Mouse (Mus musculus): ENCODE results near the gene Tmem165. TPM values are rescaled to one million over a fixed set of nuclear protein-coding genes. Genes with fewer than 3 reads are reported as not detected.

Gene Tmem165
- polyA plus RNA-seq, 1 experiment = 63.9 TPM

DNA sequence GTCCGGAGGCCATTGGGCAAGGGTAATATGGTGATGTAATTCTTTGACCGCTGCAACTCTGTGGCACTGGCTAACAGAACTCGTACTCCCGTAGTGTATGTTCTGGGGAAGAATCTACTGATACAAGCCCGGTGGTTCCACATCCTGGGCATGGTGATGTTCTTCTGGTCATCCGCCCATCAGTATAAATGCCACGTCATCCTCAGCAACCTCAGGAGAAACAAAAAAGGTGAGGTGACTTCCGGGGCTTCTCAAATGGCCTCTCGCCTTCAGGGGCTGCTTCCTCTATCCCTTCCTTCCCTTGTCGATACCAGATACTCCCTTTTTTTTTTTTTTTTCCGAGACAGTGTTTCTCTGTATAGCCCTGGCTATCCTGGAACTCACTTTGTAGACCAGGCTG lies 30.2 kb upstream of the Tmem165 start:
- Histone ChIP-seq H3K27ac (ENCODE audit: control insufficient read depth, insufficient read depth, low read length) (no peak overlapping the region), H3K4me3 (ENCODE audit: control insufficient read depth, insufficient read depth, low read length) (no peak overlapping the region), H3K27me3 (ENCODE audit: control insufficient read depth, insufficient read depth, low read length) (no peaks in the 10 kb centered on the region), H3K36me3 (ENCODE audit: control insufficient read depth, insufficient read depth, low read length) (no peaks in the 10 kb centered on the region), H3K4me1 (replicated peaks; ENCODE audit: control insufficient read depth, insufficient read depth, low read length) (no peaks in the 10 kb centered on the region)
- TF ChIP-seq CTCF (IDR thresholded peaks at IDR 0.05; ENCODE audit: borderline replicate concordance, control insufficient read depth, extremely low read depth, insufficient read depth, low read length, poor library complexity) (no peak), POLR2A (IDR thresholded peaks at IDR 0.05; ENCODE audit: control insufficient read depth, extremely low read depth, insufficient read depth, low read length, poor library complexity) (no peak)
- DNase-seq = no peak
- 96% methylated on average over 11 of the region's 11 CpGs for WGBS

DNA sequence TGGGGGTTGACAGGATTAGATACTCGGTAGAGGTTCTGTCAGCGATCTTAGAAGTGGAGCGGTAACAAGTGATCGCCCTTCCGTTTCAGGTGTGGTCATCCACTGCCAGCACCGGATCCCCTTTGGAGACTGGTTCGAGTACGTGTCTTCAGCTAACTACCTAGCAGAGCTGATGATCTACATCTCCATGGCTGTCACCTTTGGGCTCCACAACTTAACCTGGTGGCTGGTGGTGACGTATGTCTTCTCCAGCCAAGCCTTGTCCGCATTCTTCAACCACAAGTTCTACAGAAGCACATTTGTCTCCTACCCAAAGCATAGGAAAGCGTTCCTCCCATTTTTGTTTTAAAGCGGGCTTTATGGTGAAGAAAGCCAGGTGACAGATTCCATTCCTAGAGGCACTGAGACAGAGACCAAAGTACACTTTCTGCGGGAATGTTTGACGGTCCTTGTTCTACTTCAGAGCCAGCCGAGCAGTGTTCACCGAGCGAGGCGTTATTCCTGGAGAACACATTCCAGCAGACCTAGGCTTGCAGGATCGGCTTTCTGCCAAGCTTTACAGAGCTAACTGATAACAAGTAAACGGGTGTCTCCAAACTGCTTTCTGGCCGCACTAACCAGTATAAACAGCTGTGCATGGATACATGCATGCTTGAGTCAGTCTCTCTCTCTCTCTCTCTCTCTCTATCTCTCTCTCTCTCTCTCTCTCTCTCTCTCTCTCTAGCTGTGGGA lies 29.1 kb upstream of the Tmem165 start:
- H3K27ac ChIP-seq (ENCODE audit: control insufficient read depth, insufficient read depth, low read length) = no peak overlapping the region
- DNase-seq = no peak
- TF ChIP-seq POLR2A (IDR thresholded peaks at IDR 0.05; ENCODE audit: control insufficient read depth, extremely low read depth, insufficient read depth, low read length, poor library complexity) = no peak
- TF ChIP-seq CTCF (IDR thresholded peaks at IDR 0.05; ENCODE audit: borderline replicate concordance, control insufficient read depth, extremely low read depth, insufficient read depth, low read length, poor library complexity) = no peak
- no peak overlapping the region for H3K4me3 ChIP-seq (ENCODE audit: control insufficient read depth, insufficient read depth, low read length)
- H3K27me3 ChIP-seq (ENCODE audit: control insufficient read depth, insufficient read depth, low read length) = no peaks in the 10 kb centered on the region
- no peaks in the 10 kb centered on the region for H3K36me3 ChIP-seq (ENCODE audit: control insufficient read depth, insufficient read depth, low read length)
- no peaks in the 10 kb centered on the region for H3K4me1 ChIP-seq (replicated peaks; ENCODE audit: control insufficient read depth, insufficient read depth, low read length)
- 98% methylated on average over 21 of the region's 21 CpGs for WGBS

DNA sequence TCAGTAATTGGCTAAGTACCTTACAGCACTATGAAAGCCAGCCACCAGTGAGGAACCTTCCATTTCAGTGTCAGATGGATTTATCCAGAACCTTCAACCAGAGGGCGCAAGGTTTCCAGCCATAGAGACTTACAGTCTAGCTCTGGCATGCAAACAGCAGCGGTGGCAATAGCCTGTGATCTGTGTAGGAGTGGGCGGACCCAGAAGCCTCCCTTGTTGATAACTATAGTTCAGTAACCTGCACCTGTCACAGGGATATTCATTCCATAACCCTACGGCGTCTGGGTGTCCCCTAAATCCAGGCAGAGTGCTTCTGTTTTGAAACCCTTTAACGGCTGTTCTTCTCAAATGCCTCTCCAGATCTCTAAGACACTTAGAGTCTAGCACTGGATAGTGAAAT lies 24.1 kb upstream of the Tmem165 start:
- no peak for TF ChIP-seq CTCF (IDR thresholded peaks at IDR 0.05; ENCODE audit: borderline replicate concordance, control insufficient read depth, extremely low read depth, insufficient read depth, low read length, poor library complexity)
- no peak for TF ChIP-seq POLR2A (IDR thresholded peaks at IDR 0.05; ENCODE audit: control insufficient read depth, extremely low read depth, insufficient read depth, low read length, poor library complexity)
- no peaks in the 10 kb centered on the region for H3K36me3 ChIP-seq (ENCODE audit: control insufficient read depth, insufficient read depth, low read length)
- 93% methylated on average over 6 of the region's 6 CpGs for WGBS
- H3K27ac ChIP-seq (ENCODE audit: control insufficient read depth, insufficient read depth, low read length) = no peak overlapping the region
- no peaks in the 10 kb centered on the region for H3K27me3 ChIP-seq (ENCODE audit: control insufficient read depth, insufficient read depth, low read length)
- DNase-seq = no peak
- no peak overlapping the region for H3K4me3 ChIP-seq (ENCODE audit: control insufficient read depth, insufficient read depth, low read length)
- no peaks in the 10 kb centered on the region for H3K4me1 ChIP-seq (replicated peaks; ENCODE audit: control insufficient read depth, insufficient read depth, low read length)

DNA sequence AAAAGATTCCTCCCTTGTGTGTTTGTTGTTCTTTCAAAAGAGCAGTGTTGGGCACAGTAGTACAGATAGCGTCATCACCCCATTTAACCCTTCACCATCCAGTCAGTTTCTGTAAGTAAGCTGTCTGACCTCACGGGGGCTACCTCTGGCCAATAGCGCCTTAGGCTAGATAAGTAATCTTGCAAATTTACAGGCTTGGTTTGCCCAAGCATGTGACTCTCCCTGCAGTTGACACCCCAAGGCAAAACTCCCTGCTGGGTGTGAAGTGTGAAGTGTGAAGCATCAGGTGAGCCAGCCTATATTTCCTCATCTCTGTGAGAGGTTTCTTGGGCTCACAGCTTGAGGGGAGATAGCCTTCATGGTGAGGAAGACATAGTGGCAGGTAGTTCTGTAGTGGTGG lies 23.6 kb upstream of the Tmem165 start:
- no peak for DNase-seq
- Histone ChIP-seq H3K4me1 (replicated peaks; ENCODE audit: control insufficient read depth, insufficient read depth, low read length) (no peaks in the 10 kb centered on the region), H3K27ac (ENCODE audit: control insufficient read depth, insufficient read depth, low read length) (no peak overlapping the region), H3K27me3 (ENCODE audit: control insufficient read depth, insufficient read depth, low read length) (no peaks in the 10 kb centered on the region), H3K36me3 (ENCODE audit: control insufficient read depth, insufficient read depth, low read length) (no peaks in the 10 kb centered on the region), H3K4me3 (ENCODE audit: control insufficient read depth, insufficient read depth, low read length) (no peak overlapping the region)
- no peak for TF ChIP-seq CTCF (IDR thresholded peaks at IDR 0.05; ENCODE audit: borderline replicate concordance, control insufficient read depth, extremely low read depth, insufficient read depth, low read length, poor library complexity)
- 93% methylated on average over 3 of the region's 3 CpGs for WGBS

DNA sequence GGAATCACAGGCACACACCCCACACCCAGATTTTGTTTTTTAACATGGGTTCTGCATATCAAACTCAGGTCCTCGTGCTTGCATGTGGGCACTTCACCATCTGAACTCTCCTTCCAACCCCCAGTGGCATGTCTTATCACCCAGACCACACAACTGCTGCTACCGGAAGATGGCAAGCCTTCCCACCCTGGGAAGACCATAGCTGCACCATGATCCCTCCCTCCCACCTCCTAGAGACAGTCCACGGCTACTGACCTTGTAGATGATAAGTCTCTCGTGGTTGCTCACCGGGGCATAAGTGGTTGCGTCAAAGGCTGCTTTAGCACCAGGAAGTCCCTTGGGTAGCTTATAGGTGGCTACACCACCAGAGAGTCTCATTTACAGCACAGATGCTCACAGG lies 22.2 kb upstream of the Tmem165 start:
- TF ChIP-seq CTCF (IDR thresholded peaks at IDR 0.05; ENCODE audit: borderline replicate concordance, control insufficient read depth, extremely low read depth, insufficient read depth, low read length, poor library complexity) (no peak), POLR2A (IDR thresholded peaks at IDR 0.05; ENCODE audit: control insufficient read depth, extremely low read depth, insufficient read depth, low read length, poor library complexity) (no peak)

DNA sequence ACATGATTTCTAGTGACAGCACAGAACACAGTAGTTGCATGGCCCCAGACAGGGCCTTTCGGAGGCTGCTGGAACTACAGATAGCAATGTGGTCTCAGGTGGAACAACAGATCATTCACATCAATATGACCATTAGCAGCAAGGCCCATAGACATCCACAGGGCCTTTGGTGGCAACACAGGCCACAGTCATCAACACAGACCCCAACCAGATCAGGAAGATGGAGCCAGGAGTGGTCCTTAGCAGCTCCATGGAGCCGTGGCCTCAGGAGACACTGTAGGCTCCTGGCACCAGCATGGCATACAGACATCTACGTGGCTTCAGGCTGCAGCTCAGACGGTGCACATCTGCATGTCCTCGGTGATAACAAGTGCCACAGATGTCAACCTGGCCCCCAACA lies 20.8 kb upstream of the Tmem165 start:
- Histone ChIP-seq H3K27me3 (ENCODE audit: control insufficient read depth, insufficient read depth, low read length) (no peaks in the 10 kb centered on the region), H3K27ac (ENCODE audit: control insufficient read depth, insufficient read depth, low read length) (no peak overlapping the region), H3K4me1 (replicated peaks; ENCODE audit: control insufficient read depth, insufficient read depth, low read length) (no peaks in the 10 kb centered on the region), H3K4me3 (ENCODE audit: control insufficient read depth, insufficient read depth, low read length) (no peak overlapping the region), H3K36me3 (ENCODE audit: control insufficient read depth, insufficient read depth, low read length) (no peaks in the 10 kb centered on the region)
- WGBS = 81% methylated on average over 5 of the region's 5 CpGs
- TF ChIP-seq CTCF (IDR thresholded peaks at IDR 0.05; ENCODE audit: borderline replicate concordance, control insufficient read depth, extremely low read depth, insufficient read depth, low read length, poor library complexity) = no peak
- TF ChIP-seq POLR2A (IDR thresholded peaks at IDR 0.05; ENCODE audit: control insufficient read depth, extremely low read depth, insufficient read depth, low read length, poor library complexity) = no peak
- no peak for DNase-seq

More for the DNA sequence above, 22.2 kb upstream of the Tmem165 start:
- Histone ChIP-seq H3K27me3 (ENCODE audit: control insufficient read depth, insufficient read depth, low read length) (no peaks in the 10 kb centered on the region), H3K4me3 (ENCODE audit: control insufficient read depth, insufficient read depth, low read length) (no peak overlapping the region), H3K36me3 (ENCODE audit: control insufficient read depth, insufficient read depth, low read length) (no peaks in the 10 kb centered on the region), H3K4me1 (replicated peaks; ENCODE audit: control insufficient read depth, insufficient read depth, low read length) (no peaks in the 10 kb centered on the region), H3K27ac (ENCODE audit: control insufficient read depth, insufficient read depth, low read length) (no peak overlapping the region)
- 85% methylated on average over 6 of the region's 6 CpGs for WGBS
- DNase-seq = no peak
